Mouse (Mus musculus) lung, adult 2 months (tissue): ENCODE data around the gene Ahnak2.

Experiments
- CTCF ChIP-seq: fragments of 200-500 bp; IDR thresholded peaks from 2 replicates; pipeline ENCODE4 v1.5.1; 2011; ENCODE audit warnings: mild to moderate bottlenecking, low read length, control low read depth; ENCODE audit not compliant: insufficient read depth
- POLR2A ChIP-seq: fragments of 200-500 bp; IDR thresholded peaks from 2 replicates; pipeline ENCODE4 v1.6.1; 2011; ENCODE audit warnings: low read depth, mild to moderate bottlenecking, control low read depth, low read length, borderline replicate concordance; ENCODE audit errors: extremely low read depth

DNA sequence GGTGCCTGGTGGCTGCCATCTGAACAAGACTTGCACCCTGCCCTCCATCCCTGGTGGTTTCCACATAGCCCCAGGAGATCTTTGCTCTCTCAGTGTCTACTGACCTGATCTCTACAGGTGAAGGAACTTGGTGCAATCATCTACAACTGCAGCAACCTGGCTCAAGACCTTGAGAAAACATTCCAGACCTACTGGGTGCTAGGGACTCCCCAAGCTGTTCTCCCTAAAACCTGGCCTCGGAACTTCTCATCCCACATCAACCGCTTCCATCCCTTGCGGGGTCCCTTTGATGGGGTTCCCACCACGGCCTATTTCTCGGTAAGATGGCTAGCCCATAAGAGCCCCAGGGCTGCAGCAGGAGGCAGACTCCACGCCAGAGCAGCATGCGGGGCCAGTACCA, 35.9 kb downstream of the Ahnak2 start:
- TF ChIP-seq CTCF (no peak), POLR2A (no peak)
